Mouse (Mus musculus) neural tube, embryonic 11.5 days (tissue): Measurements from ENCODE around the gene Tldc2. TPM values are rescaled to one million over a fixed set of nuclear protein-coding genes. Genes with fewer than 3 reads are reported as not detected.

Source experiments
- ATAC-seq: fragments of 200-750 bp; cut with Nextera tagmentation; 2 replicates; pipeline ENCODE4 v1.8.0; 2017; ENCODE audit warnings: moderate number of reproducible peaks, mild to moderate bottlenecking, moderate TSS enrichment, moderate library complexity; ENCODE audit not compliant: insufficient read depth, low FRiP score, low TSS enrichment
- DNase-seq: peaks from one replicate; pipeline ENCODE4 v3.0.0-alpha.2; 2015; ENCODE audit warnings: low spot score
- H3K27ac ChIP-seq: fragments of 300-500 bp; sonication (generic); 2 replicates; pipeline ENCODE4 v1.5.1; 2014; ENCODE audit warnings: low read depth, mild to moderate bottlenecking, low read length
- H3K27me3 ChIP-seq: fragments of 300-500 bp; sonication (generic); 2 replicates; pipeline ENCODE4 v1.6.1; 2014; ENCODE audit warnings: mild to moderate bottlenecking, low read length, mixed read lengths; ENCODE audit not compliant: control insufficient read depth, insufficient read depth
- H3K36me3 ChIP-seq: fragments of 300-500 bp; sonication (generic); 2 replicates; pipeline ENCODE4 v1.6.1; 2014; ENCODE audit warnings: mild to moderate bottlenecking, low read length, moderate library complexity, mixed read lengths; ENCODE audit not compliant: control insufficient read depth, insufficient read depth
- H3K4me1 ChIP-seq: fragments of 300-500 bp; sonication (generic); 2 replicates; pipeline ENCODE4 v1.6.1; 2014; ENCODE audit warnings: low read length, mixed read lengths; ENCODE audit not compliant: control insufficient read depth, insufficient read depth
- H3K4me2 ChIP-seq: fragments of 300-500 bp; sonication (generic); 2 replicates; pipeline ENCODE4 v1.6.1; 2014; ENCODE audit warnings: low read depth, mild to moderate bottlenecking, moderate library complexity
- H3K4me3 ChIP-seq: fragments of 300-500 bp; sonication (generic); 2 replicates; pipeline ENCODE4 v1.5.1; 2014; ENCODE audit warnings: low read depth, low read length
- H3K9ac ChIP-seq: fragments of 300-500 bp; sonication (generic); 2 replicates; pipeline ENCODE4 v1.6.1; 2014; ENCODE audit warnings: mild to moderate bottlenecking, low read length
- H3K9me3 ChIP-seq: fragments of 300-500 bp; sonication (generic); 2 replicates; pipeline ENCODE4 v1.6.1; 2016; ENCODE audit warnings: low read length; ENCODE audit not compliant: control insufficient read depth
- WGBS: fragments of 180-500 bp; shearing (Covaris S2); extraction: QIAGEN DNeasy Blood & Tissue Kit; methylation state at CpG from one replicate; pipeline ENCODE4 v1.1.7; 2014; 5-methylcytosine and 5-hydroxymethylcytosine counted together
- polyA plus RNA-seq: library from polyadenylated mRNA; unstranded; fragments of >200 nt; fragmentation: Nextera tagmentation; extraction: Ambion mirVana; gene quantifications from 2 replicates; pipeline ENCODE4 v1.2.1, GENCODE M21; 2014

Tldc2 gene
- polyA plus RNA-seq, 1 experiment from 2014 or later = not detected

DNA sequence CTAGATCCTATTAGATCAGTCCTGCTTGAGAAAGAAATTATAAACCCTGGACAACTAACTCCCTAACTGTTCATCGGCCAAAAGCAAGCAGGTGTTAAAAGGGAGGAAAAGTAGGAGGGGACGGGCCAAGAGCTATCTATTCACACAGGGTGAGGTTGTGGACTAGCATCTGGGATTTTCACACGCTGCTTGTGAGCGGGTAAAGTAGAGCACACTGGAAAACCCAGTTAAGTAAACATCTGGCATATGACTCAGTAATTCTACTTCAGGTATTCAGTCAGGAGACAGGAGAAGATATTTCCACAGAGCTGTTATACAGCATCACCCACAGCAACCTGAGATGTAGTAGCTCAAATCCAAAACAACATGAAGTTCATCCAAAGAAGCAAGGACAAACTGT is 31.7 kb downstream of the Tldc2 start:
- Histone ChIP-seq H3K4me3 (no peak overlapping the region), H3K27me3 (no peaks in the 10 kb centered on the region), H3K9me3 (no peaks in the 10 kb centered on the region), H3K27ac (no peak overlapping the region), H3K4me2 (no peak overlapping the region), H3K9ac (no peak overlapping the region), H3K36me3 (no peaks in the 10 kb centered on the region; the same call in 1 of the 2 replicates), H3K4me1 (no peaks in the 10 kb centered on the region)
- WGBS = 84% methylated on average over 4 of the region's 4 CpGs
- no peak for DNase-seq
- no peak for ATAC-seq

DNA sequence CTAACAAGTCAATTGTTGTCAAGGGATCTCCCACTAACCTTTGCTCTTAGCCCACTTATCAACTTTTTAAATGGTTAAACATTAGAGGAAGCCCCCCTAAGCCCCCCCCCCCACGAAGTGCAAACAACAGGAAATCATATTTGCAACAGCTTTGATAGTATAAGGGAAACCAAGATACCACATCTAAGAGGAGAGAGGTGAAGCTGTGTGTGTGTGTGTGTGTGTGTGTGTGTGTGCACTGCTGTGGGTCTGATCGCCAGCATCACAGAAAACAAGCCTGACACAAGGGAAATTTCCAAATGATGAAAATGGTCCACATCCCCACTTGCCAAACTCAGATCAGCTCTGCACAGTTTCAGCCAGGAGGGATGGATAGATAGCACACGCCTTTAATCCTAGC is 32.2 kb downstream of the Tldc2 start:
- Histone ChIP-seq H3K36me3 (no peaks in the 10 kb centered on the region; the same call in 1 of the 2 replicates), H3K4me3 (no peak overlapping the region), H3K9ac (no peak overlapping the region), H3K27ac (no peak overlapping the region), H3K9me3 (no peaks in the 10 kb centered on the region), H3K27me3 (no peaks in the 10 kb centered on the region), H3K4me2 (no peak overlapping the region), H3K4me1 (no peaks in the 10 kb centered on the region)
- DNase-seq = no peak
- WGBS = 80% methylated on average over 3 of the region's 3 CpGs
- no peak for ATAC-seq

DNA sequence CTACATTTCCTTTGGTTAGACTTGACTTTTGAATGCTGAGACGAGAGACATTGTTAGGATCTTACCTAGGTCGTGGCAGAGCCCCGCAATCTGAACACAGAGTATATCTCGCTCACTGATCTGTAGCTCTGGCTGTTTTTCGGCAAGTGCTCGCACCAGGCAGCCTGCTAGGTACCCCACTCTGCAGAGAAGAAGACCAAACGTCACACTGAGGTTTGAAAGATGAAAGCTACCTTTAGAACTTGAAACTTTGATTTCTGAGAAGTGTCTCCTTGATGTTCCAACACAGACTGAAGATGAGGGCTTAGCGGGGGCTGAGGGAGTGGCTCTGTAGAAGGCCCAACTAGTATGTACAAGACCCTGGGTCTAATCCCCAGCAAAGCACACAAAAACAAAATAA is 34.9 kb downstream of the Tldc2 start:
- Histone ChIP-seq H3K9ac (no peak overlapping the region), H3K36me3 (no peaks in the 10 kb centered on the region; the same call in 1 of the 2 replicates), H3K4me3 (no peak overlapping the region), H3K9me3 (no peaks in the 10 kb centered on the region), H3K4me2 (no peak overlapping the region), H3K4me1 (no peaks in the 10 kb centered on the region), H3K27me3 (no peaks in the 10 kb centered on the region), H3K27ac (no peak overlapping the region)
- ATAC-seq = no peak
- WGBS = 96% methylated on average over 8 of the region's 8 CpGs
- DNase-seq = no peak

DNA sequence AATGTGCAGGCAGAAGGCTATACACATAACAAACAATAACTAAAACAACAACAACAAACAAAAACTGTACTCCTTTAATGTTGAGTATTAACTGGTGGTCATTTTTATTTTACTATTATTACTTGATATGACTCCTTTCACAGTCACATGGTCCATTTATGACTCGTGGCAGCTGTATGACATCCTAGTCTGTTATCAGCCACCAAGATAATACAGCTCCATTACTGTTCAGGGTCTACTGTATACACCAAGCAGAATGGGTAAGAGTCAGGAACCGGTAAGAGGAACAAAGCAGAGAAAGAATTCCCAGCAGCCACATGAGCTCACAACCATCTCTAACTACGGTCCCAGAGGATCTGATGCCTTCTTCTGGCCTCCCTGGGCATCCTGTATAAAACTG is 38.4 kb downstream of the Tldc2 start:
- DNase-seq (no peak), ATAC-seq (no peak)
- 91% methylated on average over 3 of the region's 3 CpGs for WGBS
- H3K36me3 ChIP-seq = no peaks in the 10 kb centered on the region; the same call in 1 of the 2 replicates
- H3K9me3 ChIP-seq = no peaks in the 10 kb centered on the region
- H3K4me1 ChIP-seq = no peaks in the 10 kb centered on the region
- no peaks in the 10 kb centered on the region for H3K27me3 ChIP-seq
- H3K27ac ChIP-seq = no peak overlapping the region
- H3K4me2 ChIP-seq = no peak overlapping the region
- no peak overlapping the region for H3K9ac ChIP-seq
- H3K4me3 ChIP-seq = no peak overlapping the region

DNA sequence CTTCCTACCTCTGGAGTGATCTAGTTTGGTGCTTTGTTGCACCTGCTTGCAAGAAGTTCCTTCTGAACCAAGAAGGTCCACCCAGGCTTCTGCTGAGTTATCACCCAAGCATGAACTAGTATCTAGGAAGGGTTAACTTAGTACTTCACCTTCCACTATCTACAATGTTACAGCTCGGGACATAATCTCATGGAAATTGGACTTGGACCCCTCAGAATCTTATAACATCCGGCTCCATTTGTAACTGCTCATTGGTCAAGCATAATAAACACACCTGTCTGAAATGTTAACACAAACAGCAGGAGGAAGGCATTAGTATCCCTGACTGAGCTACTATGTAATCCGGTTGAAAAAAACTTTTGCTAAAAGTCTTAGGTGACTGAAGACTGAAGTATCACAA is 40.5 kb downstream of the Tldc2 start:
- Histone ChIP-seq H3K9ac (no peak overlapping the region), H3K9me3 (no peaks in the 10 kb centered on the region), H3K27me3 (no peaks in the 10 kb centered on the region), H3K27ac (no peak overlapping the region), H3K4me2 (no peak overlapping the region), H3K4me3 (no peak overlapping the region), H3K36me3 (no peaks in the 10 kb centered on the region), H3K4me1 (no peaks in the 10 kb centered on the region)
- 88% methylated on average over 3 of the region's 3 CpGs for WGBS
- ATAC-seq = no peak
- no peak for DNase-seq

DNA sequence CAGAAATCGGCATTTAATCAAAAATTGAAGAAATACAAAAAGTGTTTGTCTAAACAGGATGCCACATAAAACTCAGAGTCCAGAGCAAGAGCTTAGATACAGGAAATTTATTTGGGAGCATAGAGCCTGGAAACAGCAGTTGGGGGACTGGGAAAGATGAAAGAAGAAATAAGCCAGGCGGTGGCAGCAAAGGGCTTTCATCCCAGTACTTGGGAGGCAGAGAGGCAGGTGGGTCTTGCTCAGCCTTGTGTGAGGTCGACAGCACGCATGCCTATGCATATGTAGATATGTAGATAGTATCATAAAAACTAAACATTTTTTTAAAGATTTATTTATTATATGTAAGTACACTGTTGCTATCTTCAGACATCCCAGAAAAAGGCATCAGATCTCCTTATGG is 41.2 kb downstream of the Tldc2 start:
- Histone ChIP-seq H3K4me2 (no peak overlapping the region), H3K9me3 (no peaks in the 10 kb centered on the region), H3K4me1 (no peaks in the 10 kb centered on the region), H3K4me3 (no peak overlapping the region), H3K36me3 (no peaks in the 10 kb centered on the region), H3K27ac (no peak overlapping the region), H3K9ac (no peak overlapping the region), H3K27me3 (no peaks in the 10 kb centered on the region)
- no peak for ATAC-seq
- WGBS = 72% methylated on average over 4 of the region's 4 CpGs
- DNase-seq = no peak

DNA sequence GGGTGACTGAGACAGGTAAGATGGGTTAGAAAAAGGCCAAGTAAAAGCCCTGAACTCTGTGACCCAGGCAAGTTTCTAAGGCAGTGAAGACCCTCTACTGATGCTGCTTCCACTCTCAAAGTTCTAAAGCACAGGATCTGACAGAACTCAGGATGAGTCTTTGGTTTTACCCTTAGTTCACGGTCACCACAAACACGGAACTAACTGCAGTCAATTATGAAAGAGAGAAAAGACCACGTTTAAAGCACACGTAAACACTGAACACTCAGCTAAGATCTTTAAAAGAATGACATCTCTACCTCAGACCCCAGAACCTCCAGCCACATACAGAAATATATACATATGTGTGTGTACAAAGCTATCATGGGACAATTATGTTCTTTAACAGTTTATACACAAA is 42.2 kb downstream of the Tldc2 start:
- no peak overlapping the region for H3K4me3 ChIP-seq
- no peaks in the 10 kb centered on the region for H3K9me3 ChIP-seq
- no peaks in the 10 kb centered on the region for H3K4me1 ChIP-seq
- ATAC-seq (no peak), DNase-seq (no peak)
- H3K36me3 ChIP-seq = no peaks in the 10 kb centered on the region
- 93% methylated on average over 4 of the region's 4 CpGs for WGBS
- no peaks in the 10 kb centered on the region for H3K27me3 ChIP-seq
- no peak overlapping the region for H3K4me2 ChIP-seq
- no peak overlapping the region for H3K9ac ChIP-seq
- no peak overlapping the region for H3K27ac ChIP-seq

DNA sequence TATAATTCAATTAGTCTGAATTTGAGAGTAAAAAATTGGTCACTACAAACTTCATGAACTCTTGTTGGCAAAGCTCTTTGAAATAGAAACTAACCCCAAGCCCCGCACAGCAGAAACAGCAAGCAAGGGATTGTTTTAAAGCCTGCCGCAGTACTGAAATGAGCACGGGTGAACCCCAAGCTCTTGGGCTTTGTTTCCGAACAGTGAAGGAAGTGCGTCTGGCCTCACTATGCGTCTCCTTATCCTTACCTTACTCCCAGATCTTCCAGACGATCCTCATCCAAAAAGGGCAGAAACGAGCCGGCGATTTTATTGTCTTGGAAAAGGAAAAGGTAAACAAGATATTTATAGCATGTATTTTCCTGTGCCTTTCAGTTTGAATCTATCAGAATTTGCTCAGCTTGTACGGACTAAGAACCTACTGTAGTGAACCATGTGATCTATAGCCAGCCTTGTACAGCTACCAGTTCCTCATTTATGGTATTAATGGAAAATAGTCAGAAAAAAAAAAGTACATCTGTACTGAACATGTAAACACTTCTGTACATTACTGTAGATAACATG is 42.8 kb downstream of the Tldc2 start:
- Histone ChIP-seq H3K27ac (no peak overlapping the region), H3K27me3 (no peaks in the 10 kb centered on the region), H3K4me1 (no peaks in the 10 kb centered on the region), H3K4me3 (no peak overlapping the region), H3K4me2 (no peak overlapping the region), H3K9ac (no peak overlapping the region), H3K36me3 (no peaks in the 10 kb centered on the region), H3K9me3 (no peaks in the 10 kb centered on the region)
- no peak for ATAC-seq
- WGBS = 87% methylated on average over 11 of the region's 11 CpGs
- no peak for DNase-seq

DNA sequence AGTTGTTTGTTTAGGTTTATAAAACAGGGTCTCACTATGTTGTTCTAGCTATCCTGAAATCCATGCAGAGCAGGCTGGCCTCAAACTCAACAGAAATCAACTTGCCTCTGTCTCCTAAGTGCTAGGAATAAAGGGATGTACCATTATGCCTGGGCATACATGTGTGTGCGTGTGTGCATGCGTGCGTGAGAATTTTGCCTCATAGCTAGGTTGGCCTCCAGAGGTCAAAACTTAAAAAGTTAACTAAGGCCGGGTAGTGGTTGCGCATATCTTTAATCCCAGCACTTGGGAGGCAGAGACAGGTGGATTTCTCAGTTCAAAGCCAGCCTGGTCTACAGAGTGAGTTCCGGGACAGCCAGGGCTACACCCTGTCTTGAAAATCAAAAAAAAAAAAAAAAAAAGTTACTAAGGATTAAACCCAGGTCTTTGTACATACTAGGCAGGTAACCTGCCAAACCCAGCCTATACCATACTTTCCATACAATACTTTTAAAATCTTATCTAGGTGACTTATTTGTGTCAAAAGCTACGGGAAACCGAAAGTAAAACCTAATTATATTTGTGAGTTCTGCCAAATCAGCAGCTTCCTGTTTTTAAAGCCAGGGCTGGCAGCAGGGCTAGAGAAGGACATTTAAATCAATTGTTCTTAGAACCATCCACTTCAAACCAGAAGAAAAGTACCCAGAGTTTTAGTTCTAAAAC is 44.1 kb downstream of the Tldc2 start:
- no peak for DNase-seq
- no peaks in the 10 kb centered on the region for H3K36me3 ChIP-seq
- 90% methylated on average over 8 of the region's 8 CpGs for WGBS
- no peak overlapping the region for H3K9ac ChIP-seq
- H3K9me3 ChIP-seq = no peaks in the 10 kb centered on the region
- no peaks in the 10 kb centered on the region for H3K4me1 ChIP-seq
- H3K27me3 ChIP-seq = no peaks in the 10 kb centered on the region
- no peak overlapping the region for H3K4me3 ChIP-seq
- no peak overlapping the region for H3K27ac ChIP-seq
- H3K4me2 ChIP-seq = no peak overlapping the region
- no peak for ATAC-seq
